Mouse (Mus musculus) heart, postnatal 0 days (tissue): Measurements from ENCODE around the gene Entpd3.

Experiments used
- CTCF ChIP-seq: IDR thresholded peaks from 2 replicates; pipeline ENCODE4 v1.5.1; 2016; ENCODE audit warnings: antibody characterized with exemption, control low read depth, low read depth
- EP300 ChIP-seq: IDR thresholded peaks from 2 replicates; pipeline ENCODE4 v1.6.1; 2016; ENCODE audit warnings: antibody characterized with exemption, low read depth

DNA sequence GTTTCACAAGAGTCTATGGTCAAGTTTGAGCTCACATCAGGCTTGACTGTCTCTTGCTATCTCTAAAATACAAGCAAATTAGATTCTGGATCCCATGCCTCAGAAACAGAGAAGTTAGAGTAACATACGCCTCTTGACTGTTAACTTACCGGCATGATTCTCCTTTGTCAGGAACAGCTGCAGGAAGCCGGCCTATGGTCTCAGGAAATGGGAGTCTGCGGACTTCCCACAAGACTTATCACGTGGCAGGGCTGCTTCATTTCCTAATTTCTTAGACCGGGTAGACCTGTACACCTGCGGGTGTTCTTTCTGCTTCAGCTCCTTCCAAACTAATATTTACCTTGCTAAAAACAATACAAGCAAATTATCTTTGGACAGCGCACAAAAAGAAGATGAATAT lies 22.9 kb upstream of the Entpd3 start:
- TF ChIP-seq CTCF, result no peak
- TF ChIP-seq EP300, result no peak
